Mouse (Mus musculus) ES-Bruce4 (cell line): ENCODE results near the gene Tagln2.

Source experiments
- CTCF ChIP-seq: IDR thresholded peaks from one replicate; pipeline ENCODE4 v1.8.1; 2011; ENCODE audit warnings: low read depth, low read length
- EP300 ChIP-seq: IDR thresholded peaks from 2 replicates; pipeline ENCODE4 v1.6.1; 2011; ENCODE audit warnings: low read depth, low read length; ENCODE audit not compliant: insufficient read depth
- POLR2A ChIP-seq: IDR thresholded peaks from one replicate; pipeline ENCODE4 v1.8.1; 2011; ENCODE audit warnings: low read length; ENCODE audit not compliant: insufficient read depth

DNA sequence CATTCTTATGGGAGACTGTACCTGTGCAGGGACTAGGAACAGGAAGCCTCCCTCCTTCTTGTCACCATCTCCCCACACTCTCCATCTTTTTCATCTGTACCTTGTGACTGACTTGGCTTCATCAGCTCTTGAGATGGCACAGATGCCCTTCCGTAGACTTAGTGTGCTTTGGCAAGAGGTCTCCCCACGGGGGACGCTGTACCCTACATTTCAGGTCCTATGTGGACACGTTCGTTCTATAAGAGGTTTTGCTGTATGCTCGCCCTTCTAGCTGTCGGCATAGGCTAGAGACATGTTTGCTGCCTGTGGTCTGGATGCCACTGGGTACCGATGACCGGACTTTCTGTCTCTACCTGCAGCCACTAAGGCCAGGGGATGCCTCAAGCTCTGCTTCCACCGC, 27.6 kb downstream of the Tagln2 start:
- TF ChIP-seq POLR2A = no peak
- TF ChIP-seq CTCF = no peak
- no peak for TF ChIP-seq EP300
